Mouse (Mus musculus) ES-Bruce4 (cell line): ENCODE measurements around the gene Arhgap31.

Experiments used
- EP300 ChIP-seq: IDR thresholded peaks from 2 replicates; pipeline ENCODE4 v1.6.1; 2011; ENCODE audit warnings: low read depth, low read length; ENCODE audit not compliant: insufficient read depth
- POLR2A ChIP-seq: IDR thresholded peaks from one replicate; pipeline ENCODE4 v1.8.1; 2011; ENCODE audit warnings: low read length; ENCODE audit not compliant: insufficient read depth

DNA sequence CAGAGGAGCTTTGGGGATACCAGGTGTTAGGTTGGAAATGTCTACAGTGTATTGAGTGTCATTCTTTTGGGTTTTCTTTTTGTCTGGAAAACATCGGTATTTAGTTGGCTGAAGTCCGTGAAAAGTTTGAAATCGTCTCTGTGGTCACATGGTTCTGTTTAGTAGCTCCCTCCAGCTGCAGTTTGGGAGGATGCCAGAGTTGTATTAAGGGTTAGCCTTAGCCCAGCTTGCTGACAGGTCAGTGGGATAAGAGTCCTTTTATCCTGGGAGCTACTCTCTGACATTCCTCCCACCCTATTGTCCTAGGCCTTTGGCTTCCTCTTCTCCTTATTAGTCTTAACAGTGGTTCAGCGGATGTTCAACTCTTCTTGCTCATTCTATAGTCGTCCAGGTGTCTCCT lies 48.9 kb upstream of the Arhgap31 start:
- no peak for TF ChIP-seq POLR2A
- no peak for TF ChIP-seq EP300
